Mouse (Mus musculus) hindbrain, embryonic 14.5 days (tissue): ENCODE measurements at regions not wholly inside any gene's neighbourhood (a gene's known extent, or its start where the extent isn't known, plus 50 kb on each side); places are given as distances from the start of the nearest gene placed in this dataset.

ENCODE experiments used
- ATAC-seq: fragments of 200-750 bp; cut with Nextera tagmentation; 2 replicates; pipeline ENCODE4 v1.8.0; 2017; ENCODE audit warnings: moderate number of reproducible peaks, mild to moderate bottlenecking, moderate TSS enrichment, moderate library complexity; ENCODE audit not compliant: low FRiP score
- DNase-seq: peaks from one replicate; pipeline ENCODE4 v3.0.0-alpha.2; 2015; ENCODE audit warnings: low spot score
- H3K27ac ChIP-seq: fragments of 300-500 bp; sonication (generic); 2 replicates; pipeline ENCODE4 v1.5.1; 2014; ENCODE audit warnings: mild to moderate bottlenecking, moderate library complexity
- H3K27me3 ChIP-seq: fragments of 300-500 bp; sonication (generic); 2 replicates; pipeline ENCODE4 v1.6.1; 2014; ENCODE audit warnings: mild to moderate bottlenecking, low read length, mixed read lengths; ENCODE audit not compliant: control insufficient read depth, insufficient read depth
- H3K36me3 ChIP-seq: fragments of 300-500 bp; sonication (generic); replicated peaks from 2 replicates; pipeline ENCODE4 v1.6.1; 2014; ENCODE audit not compliant: control insufficient read depth, insufficient read depth
- H3K4me1 ChIP-seq: fragments of 300-500 bp; sonication (generic); replicated peaks from 2 replicates; pipeline ENCODE4 v1.6.1; 2014; ENCODE audit warnings: antibody characterized with exemption, low read length, mixed read lengths; ENCODE audit not compliant: control insufficient read depth, insufficient read depth
- H3K4me2 ChIP-seq: fragments of 300-500 bp; sonication (generic); replicated peaks from 2 replicates; pipeline ENCODE4 v1.6.1; 2014; ENCODE audit warnings: mild to moderate bottlenecking, moderate library complexity
- H3K4me3 ChIP-seq: fragments of 300-500 bp; sonication (generic); replicated peaks from 2 replicates; pipeline ENCODE4 v1.5.1; 2014; ENCODE audit warnings: mild to moderate bottlenecking, low read length
- H3K9ac ChIP-seq: fragments of 300-500 bp; sonication (generic); 2 replicates; pipeline ENCODE4 v1.6.1; 2014
- H3K9me3 ChIP-seq: fragments of 300-500 bp; sonication (generic); 2 replicates; pipeline ENCODE4 v1.6.1; 2016; ENCODE audit warnings: low read length; ENCODE audit not compliant: control insufficient read depth
- WGBS: fragments of 180-500 bp; shearing (Covaris S2); extraction: QIAGEN DNeasy Blood & Tissue Kit; methylation state at CpG from one replicate; pipeline ENCODE4 v1.1.7; 2014; 5-methylcytosine and 5-hydroxymethylcytosine counted together

GRCm38 (mm10) chr16:30736662-30737326, 137.3 kb downstream of the Fam43a start:
- 56% methylated on average over 17 of the region's 17 CpGs for WGBS
- H3K27me3 ChIP-seq: no peaks in the 10 kb centered on the region
- H3K4me2 ChIP-seq: no peak overlapping the region
- H3K4me3 ChIP-seq: no peak overlapping the region
- H3K4me1 ChIP-seq: peaks cover 5% of the 10 kb centered on the region; the same call in 1 of the 2 replicates
- no peaks in the 10 kb centered on the region for H3K36me3 ChIP-seq
- ATAC-seq (no peak), DNase-seq (no peak)
- no peak overlapping the region for H3K9ac ChIP-seq
- H3K27ac ChIP-seq: no peak overlapping the region
- no peaks in the 10 kb centered on the region for H3K9me3 ChIP-seq

- Histone ChIP-seq H3K4me1 (peaks cover 5% of the 10 kb centered on the region; the same call in 1 of the 2 replicates), H3K9me3 (no peaks in the 10 kb centered on the region), H3K36me3 (no peaks in the 10 kb centered on the region), H3K4me3 (no peak overlapping the region), H3K4me2 (no peak overlapping the region), H3K9ac (no peak overlapping the region), H3K27ac (no peak overlapping the region), H3K27me3 (no peaks in the 10 kb centered on the region)
- WGBS: 88% methylated on average over 8 of the region's 8 CpGs
- DNase-seq: no peak
- ATAC-seq: no peak
Measured at GRCm38 (mm10) chr16:30737524-30737923, 138.0 kb downstream of the Fam43a start.

GRCm38 (mm10) chr16:30739651-30740050, 140.1 kb downstream of the Fam43a start:
- no peak for ATAC-seq
- H3K27ac ChIP-seq: no peak overlapping the region
- no peaks in the 10 kb centered on the region for H3K9me3 ChIP-seq
- WGBS: 86% methylated on average over 7 of the region's 7 CpGs
- no peaks in the 10 kb centered on the region for H3K27me3 ChIP-seq
- peaks cover 9% of the 10 kb centered on the region; the same call in 1 of the 2 replicates for H3K4me1 ChIP-seq
- H3K9ac ChIP-seq: no peak overlapping the region
- no peaks in the 10 kb centered on the region for H3K36me3 ChIP-seq
- H3K4me3 ChIP-seq: no peak overlapping the region
- H3K4me2 ChIP-seq: no peak overlapping the region
- DNase-seq: no peak

DNA sequence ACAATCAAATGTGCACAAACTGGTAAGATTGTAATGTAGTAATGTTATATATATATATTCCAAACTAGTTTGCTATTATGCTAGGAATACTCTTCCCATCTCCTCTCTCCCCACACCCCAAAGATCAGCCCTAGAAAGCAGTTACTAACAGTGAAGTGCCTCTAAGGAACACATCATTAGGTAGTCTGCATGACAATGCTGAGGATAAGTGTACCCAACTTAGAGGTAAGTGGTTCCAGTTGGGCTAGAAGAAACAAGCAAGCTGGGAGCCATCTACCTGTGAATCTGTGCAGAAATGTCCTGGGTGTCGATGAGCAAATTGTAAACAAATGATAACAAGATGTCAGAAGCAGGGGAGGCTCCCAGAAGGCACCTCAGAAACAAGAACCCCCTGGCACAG, 141.7 kb downstream of the Fam43a start:
- no peaks in the 10 kb centered on the region for H3K36me3 ChIP-seq
- no peak for ATAC-seq
- no peaks in the 10 kb centered on the region for H3K9me3 ChIP-seq
- no peak overlapping the region for H3K4me3 ChIP-seq
- H3K9ac ChIP-seq: no peak overlapping the region
- peaks cover 15% of the 10 kb centered on the region; the same call in 1 of the 2 replicates for H3K4me1 ChIP-seq
- no peak for DNase-seq
- H3K4me2 ChIP-seq: no peak overlapping the region
- H3K27ac ChIP-seq: no peak overlapping the region
- H3K27me3 ChIP-seq: no peaks in the 10 kb centered on the region
- WGBS: 90% methylated on average over 1 of the region's 1 CpGs

DNA sequence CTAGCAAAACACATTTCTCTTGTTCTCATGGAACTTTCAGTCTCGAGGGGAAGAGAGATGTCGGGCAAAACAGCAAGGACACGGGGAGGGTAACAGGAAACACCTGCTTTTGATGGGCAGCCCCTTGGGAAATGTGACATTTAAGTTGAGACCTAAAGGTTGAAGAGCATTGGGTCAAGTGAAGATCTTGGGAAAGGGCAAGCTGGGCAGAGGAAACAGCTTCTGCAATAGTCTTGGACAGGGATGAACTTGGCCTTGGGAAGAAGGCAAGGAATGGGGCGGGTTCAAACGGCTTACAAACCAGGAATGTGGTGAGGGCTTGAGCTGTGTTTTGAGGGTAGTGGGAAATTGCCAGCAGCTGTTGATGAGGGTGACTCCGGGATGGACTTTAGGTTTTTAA, 143.0 kb downstream of the Fam43a start:
- no peak overlapping the region for H3K27ac ChIP-seq
- no peaks in the 10 kb centered on the region for H3K27me3 ChIP-seq
- H3K36me3 ChIP-seq: no peaks in the 10 kb centered on the region
- ATAC-seq (no peak), DNase-seq (no peak)
- WGBS: 87% methylated on average over 6 of the region's 6 CpGs
- no peak overlapping the region for H3K4me2 ChIP-seq
- 0 out of 2 replicates have a peak, but pooled peaks cover 16% of the 10 kb centered on the region for H3K4me1 ChIP-seq
- no peak overlapping the region for H3K9ac ChIP-seq
- H3K9me3 ChIP-seq: no peaks in the 10 kb centered on the region
- H3K4me3 ChIP-seq: no peak overlapping the region

GRCm38 (mm10) chr16:30743566-30743965, 144.0 kb downstream of the Fam43a start:
- H3K36me3 ChIP-seq: no peaks in the 10 kb centered on the region
- H3K9me3 ChIP-seq: no peaks in the 10 kb centered on the region
- H3K4me3 ChIP-seq: no peak overlapping the region
- H3K4me1 ChIP-seq: 0 out of 2 replicates have a peak, but pooled peaks cover 16% of the 10 kb centered on the region
- H3K9ac ChIP-seq: no peak overlapping the region
- 77% methylated on average over 4 of the region's 4 CpGs for WGBS
- no peak overlapping the region for H3K27ac ChIP-seq
- DNase-seq: no peak
- ATAC-seq: no peak
- no peak overlapping the region for H3K4me2 ChIP-seq
- no peaks in the 10 kb centered on the region for H3K27me3 ChIP-seq

DNA sequence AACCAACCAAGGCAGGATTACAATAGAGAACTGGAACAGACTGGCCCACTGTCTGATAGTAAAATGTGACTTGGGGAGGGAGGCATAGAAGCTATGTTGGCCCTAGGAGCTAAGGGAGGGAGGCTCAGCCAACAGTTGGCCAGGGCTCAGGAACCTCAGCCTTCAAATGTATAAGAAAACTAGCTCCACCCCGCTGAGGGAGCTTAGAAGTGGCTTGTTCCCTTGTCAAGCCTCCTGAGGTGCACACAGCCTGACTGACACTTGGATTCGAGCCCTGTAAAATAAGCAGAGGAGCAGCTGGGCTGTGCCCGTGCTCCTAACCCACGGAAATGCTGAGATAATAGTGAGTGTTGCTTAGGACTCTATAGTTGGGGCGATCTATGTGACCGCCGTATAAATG, 144.7 kb downstream of the Fam43a start:
- DNase-seq: peak; percentile 52
- Histone ChIP-seq H3K36me3 (no peaks in the 10 kb centered on the region), H3K4me1 (0 out of 2 replicates have a peak, but pooled peaks cover 16% of the 10 kb centered on the region), H3K9me3 (no peaks in the 10 kb centered on the region), H3K27me3 (no peaks in the 10 kb centered on the region), H3K9ac (no peak overlapping the region), H3K4me3 (no peak overlapping the region), H3K27ac (no peak overlapping the region), H3K4me2 (no peak overlapping the region)
- 37% methylated on average over 7 of the region's 7 CpGs for WGBS
- ATAC-seq: peak; percentile 48; the same call in 1 of the 2 replicates

GRCm38 (mm10) chr16:30745598-30746181, 146.2 kb downstream of the Fam43a start:
- Histone ChIP-seq H3K27ac (no peak overlapping the region), H3K36me3 (no peaks in the 10 kb centered on the region), H3K4me3 (no peak overlapping the region), H3K4me2 (no peak overlapping the region), H3K27me3 (no peaks in the 10 kb centered on the region), H3K9me3 (no peaks in the 10 kb centered on the region), H3K9ac (no peak overlapping the region), H3K4me1 (0 out of 2 replicates have a peak, but pooled peaks cover 16% of the 10 kb centered on the region)
- ATAC-seq (peak; percentile 59; the same call in 1 of the 2 replicates), DNase-seq (no peak)
- 23% methylated on average over 11 of the region's 11 CpGs for WGBS

GRCm38 (mm10) chr16:30746211-30746610, 146.7 kb downstream of the Fam43a start:
- DNase-seq (no peak), ATAC-seq (no peak; the same call in 1 of the 2 replicates)
- Histone ChIP-seq H3K9me3 (no peaks in the 10 kb centered on the region), H3K4me1 (0 out of 2 replicates have a peak, but pooled peaks cover 16% of the 10 kb centered on the region), H3K4me3 (no peak overlapping the region), H3K27ac (no peak overlapping the region), H3K4me2 (no peak overlapping the region), H3K27me3 (no peaks in the 10 kb centered on the region), H3K36me3 (no peaks in the 10 kb centered on the region), H3K9ac (no peak overlapping the region)
- WGBS: 57% methylated on average over 8 of the region's 8 CpGs
